Mouse (Mus musculus) frontal cortex, adult (tissue): ENCODE data around the gene Rhot2.

Experiments
- ATAC-seq: cut with Nextera tagmentation; 2 replicates; pipeline ENCODE4 v1.9.2; 2017; ENCODE audit warnings: mild to moderate bottlenecking, moderate library complexity, mixed read lengths; ENCODE audit not compliant: low TSS enrichment

Gene Rhot2

DNA sequence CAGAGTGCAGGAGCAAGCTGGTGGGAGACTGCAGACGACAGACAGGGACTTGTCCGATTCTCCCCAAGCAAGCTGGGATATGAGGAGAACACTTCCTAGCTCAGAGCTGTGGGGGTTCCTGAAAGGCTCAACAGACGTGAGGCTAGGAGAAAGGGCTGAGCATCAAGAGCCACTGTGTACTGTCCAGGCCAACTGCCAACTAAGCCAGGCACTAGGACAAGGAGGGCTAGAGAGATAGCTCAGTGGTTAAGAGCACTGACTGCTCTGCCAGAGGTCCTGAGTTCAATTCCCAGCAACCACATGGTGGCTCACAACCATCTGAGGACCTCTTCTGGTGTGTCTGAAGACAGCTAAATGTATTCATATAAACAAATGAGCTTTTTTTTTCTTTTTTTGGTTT, 2.1 kb downstream of the Rhot2 start:
- no peak for ATAC-seq

DNA sequence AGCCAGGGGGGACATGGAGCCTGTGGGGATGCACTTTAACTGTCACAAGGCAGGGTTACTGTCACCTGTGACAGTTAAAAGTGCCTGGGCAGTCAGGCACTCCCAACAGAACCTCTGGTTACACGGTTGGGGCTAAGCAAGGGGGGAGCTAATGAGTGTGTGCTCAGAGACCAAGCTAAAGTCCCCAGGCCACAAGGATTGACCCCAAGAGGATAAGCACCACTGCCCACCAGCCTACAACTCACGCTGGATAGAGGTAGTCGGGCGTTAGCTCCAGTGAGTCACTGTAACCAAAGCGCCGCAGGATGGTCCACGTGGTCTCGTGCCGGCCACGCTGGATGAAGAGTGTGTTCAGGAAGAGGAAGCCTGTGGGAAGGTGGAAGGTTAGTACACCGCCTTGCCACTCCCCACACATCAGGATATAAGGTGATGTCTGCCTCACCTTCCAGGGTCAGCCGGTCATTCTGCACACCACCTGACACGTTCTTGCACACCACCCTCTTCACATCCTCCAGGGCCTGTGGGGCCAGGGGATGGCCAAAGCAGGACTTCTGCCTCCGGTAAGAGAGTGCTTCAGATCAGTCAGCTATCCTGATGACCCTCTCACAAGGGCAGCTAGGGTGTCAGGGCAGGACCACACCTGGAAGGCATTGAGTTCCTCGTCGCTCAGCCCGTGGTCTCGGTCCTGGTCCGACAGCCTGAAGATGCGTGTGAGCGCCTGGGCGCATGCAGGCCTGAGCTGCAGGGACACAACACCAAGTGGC, 3.4 kb downstream of the Rhot2 start, which contains the start of gene Gm20683:
Gene Gm20683 (minus strand): TSS at position 647 of the 764 bp plus-strand sequence.
- no peak for ATAC-seq

DNA sequence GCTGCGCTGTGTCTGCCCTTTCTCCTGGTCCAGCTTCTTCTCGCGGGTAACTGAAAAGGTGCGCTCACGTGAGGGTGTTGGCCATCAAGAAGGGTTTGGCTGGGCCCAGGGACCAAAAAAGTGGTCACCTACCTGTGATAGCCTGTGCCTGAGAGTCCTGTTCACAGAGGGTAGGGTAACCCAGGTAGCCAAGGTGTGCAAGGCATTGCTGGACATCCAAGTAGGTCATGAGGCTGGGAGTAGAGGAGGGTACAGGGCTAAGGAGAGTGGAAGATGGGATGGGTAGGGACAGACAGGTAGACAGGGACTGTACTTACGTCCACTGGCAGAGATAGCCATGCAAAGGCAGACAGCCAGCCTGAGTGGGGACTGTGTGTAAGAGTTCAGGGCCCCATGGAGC, 4.1 kb downstream of the Rhot2 start:
- no peak for ATAC-seq

DNA sequence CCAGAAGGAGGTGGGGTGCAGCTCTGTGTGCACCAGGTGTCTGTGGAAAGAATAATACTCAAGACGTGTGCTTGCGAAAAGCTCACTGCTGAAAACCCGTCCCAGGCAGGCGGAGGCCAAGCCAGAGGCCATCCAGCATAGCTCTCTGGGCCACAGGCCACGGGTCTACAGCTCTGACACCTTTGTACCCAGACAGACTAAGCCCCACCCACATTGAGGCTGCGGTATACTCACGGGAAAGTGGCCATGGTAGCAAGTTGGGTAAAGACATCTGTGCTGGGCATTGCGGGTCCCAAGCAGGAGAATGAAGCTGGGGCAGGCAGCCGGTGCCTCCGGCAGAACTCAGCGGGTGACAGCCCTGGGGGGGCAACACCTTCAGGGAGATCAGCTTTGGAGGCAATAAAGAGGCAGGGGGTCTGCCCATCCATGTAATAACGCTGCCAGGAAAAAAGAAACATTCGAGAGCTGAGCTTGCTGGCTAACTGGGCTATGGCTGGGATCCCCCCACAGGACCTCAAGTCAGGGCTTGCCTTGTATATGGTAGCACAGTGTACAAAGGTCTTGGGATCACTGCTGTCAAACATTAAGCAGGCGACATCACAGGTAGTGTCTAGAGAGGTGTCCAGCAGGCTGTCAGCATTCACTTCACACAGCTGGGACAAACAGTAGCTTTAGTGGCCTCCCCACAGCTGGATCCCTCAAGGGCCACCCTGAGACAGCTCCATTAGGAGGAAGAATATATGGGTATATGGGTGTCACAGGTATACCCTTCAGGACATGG, 5.0 kb downstream of the Rhot2 start:
- no peak for ATAC-seq

DNA sequence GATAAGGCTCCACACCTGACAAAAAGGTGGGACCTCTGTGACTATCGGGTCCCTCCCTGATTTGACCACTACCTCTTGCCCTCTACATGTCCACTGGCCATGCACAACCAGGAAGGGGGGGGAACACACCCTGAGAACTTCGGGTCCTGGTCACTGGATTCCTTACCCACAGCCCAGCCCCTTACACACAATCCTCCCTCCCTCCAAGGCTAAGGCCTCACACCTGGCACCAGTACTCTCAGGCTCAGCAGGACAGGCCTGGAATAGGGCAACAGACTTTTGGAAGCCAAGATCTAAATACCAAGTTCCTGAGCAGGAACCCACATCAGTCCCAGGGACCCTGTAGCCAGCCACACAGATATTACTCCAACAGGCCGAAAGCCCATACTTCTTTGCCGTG, 5.7 kb downstream of the Rhot2 start:
- no peak for ATAC-seq

DNA sequence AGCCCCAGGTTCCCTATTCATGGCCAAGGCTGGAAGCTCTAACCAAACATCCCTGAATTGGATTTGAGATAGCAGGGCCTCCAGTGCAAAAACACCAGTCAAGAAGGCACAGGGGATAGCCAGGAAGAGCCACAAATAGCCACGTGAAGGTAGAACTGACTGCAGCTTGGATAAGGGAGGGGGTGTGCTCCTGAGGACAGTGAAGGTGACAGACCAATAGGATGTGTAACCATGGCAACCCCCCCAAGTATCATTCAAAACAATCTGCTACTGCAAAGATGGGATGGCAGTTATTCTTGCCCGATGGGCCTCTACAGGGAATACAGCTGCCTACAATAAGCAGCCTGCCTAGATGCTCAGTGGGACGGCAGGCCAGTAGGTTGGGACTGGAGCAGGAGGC, 7.1 kb downstream of the Rhot2 start:
- ATAC-seq, result no peak

DNA sequence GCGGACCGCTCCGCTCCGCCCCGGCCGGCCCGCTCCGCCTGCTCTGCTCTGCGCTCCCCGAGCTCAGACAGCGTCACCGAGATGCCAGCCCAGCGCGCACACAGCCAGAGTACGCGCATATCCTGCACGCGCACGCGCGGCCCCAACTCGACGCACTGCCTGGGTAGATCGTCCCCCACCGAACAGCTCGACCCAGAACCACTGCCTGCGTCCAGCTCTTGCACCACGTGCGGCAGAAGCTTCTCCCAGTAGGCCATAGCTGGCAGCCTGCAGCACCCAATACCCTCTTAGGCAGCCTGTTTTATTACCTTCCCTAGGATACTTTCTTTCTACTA, 7.6 kb downstream of the Rhot2 start, which contains the start of gene Rhbdl1:
Gene Rhbdl1 (minus strand): TSS at position 220 of the 335 bp plus-strand sequence.
- ATAC-seq, result peak; percentile 56

DNA sequence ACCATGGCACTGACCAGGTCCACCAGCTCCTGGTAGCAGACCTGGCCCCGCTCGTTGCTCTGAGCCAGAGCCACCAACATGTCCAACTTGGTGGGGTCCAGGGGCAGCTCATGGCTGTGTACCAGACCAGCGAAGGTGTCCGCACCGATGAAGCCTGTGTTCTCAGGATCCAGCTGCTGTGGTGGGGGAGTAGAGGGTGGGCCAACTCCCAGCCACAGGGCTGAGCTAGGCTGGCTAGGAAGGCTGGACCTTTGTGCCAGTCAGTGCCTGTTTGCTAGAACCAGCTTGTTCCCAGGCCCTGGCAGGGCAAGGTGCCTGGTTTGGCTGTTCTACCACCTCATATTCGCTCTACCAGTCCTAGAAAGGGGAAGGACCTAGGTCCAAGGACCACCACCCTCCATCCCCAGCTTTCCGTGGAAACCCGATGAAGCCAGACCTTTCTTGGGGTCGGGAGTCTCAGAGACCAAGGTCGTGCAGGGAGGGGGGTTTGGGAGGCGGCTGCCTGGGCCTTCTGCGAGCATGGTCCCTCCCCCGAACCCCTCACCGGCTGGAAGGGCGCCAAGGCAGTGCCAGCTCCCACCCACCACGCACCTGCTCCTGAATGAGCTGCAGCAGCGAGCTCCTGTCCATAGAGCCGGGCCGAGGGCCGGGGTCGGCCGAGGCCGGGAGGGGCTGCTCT, 8.1 kb downstream of the Rhot2 start:
- no peak for ATAC-seq

DNA sequence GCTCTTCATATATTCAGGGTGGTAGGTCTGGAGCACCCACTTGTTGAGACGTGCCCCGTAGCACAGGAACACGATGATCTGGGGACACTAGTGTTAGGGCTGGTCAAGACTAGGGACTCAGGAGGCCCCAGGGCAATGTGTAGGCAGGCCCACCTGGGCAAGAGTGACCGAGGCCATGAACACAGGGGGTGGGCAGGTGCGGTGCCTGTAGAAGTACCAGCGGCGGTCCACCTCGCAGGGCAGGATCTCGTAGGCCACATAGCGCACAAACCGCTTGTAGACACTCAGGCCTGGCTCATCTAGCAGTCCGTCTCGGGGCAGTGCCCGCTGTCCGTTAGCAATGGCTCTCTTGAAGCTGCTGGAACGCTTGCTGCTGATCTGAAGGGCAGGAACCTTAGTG, 8.8 kb downstream of the Rhot2 start:
- ATAC-seq, result no peak

DNA sequence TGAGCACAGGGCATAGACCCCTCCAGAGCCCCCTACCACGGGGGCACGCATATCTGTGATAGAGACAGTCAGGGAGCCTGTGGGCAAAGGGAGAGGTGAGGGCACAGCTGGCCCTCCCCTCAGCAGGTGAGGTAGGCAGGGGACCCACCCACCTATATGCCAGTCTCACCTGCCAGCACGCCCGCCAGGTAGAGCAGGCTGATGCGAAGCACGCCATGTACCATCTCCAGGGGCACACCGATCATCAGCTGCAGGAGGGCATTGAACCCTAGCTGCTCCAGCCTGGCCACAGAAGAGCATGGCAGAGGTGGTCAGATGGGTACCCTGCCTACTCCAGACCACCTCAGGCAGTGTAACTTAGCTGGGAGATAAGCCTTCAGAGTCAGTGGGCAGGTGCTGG, 9.3 kb downstream of the Rhot2 start:
- no peak for ATAC-seq

DNA sequence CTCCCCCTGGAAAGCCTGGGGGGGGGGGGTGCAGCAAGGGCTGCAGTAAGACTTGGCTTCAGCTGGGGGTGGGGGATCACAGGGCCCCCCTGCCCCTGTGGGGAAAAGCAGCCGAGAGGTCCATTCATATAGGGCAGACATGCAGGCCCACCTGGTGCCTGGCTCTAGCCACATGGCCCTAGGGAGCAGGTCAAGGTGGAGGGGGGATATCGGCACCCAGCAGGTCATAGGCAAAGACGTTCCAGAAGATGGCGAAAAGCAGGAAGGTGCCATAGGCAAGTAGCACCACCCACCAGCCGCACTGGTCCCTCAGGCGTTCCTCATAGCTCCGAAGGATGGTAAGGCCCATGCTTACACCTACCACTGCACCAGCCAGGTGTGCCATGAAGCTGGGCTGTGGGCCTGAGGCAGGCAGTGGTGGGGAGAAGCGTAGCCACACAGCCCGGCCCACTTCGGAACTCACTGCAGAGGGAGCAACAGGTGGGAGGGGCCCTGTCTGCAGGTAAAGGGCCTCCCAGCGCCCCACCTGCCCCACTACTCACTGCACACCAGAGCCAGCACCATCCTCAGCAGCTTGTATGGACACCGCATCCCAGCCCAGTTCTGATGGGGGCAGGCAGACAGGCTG, 9.9 kb downstream of the Rhot2 start:
- ATAC-seq, result no peak

DNA sequence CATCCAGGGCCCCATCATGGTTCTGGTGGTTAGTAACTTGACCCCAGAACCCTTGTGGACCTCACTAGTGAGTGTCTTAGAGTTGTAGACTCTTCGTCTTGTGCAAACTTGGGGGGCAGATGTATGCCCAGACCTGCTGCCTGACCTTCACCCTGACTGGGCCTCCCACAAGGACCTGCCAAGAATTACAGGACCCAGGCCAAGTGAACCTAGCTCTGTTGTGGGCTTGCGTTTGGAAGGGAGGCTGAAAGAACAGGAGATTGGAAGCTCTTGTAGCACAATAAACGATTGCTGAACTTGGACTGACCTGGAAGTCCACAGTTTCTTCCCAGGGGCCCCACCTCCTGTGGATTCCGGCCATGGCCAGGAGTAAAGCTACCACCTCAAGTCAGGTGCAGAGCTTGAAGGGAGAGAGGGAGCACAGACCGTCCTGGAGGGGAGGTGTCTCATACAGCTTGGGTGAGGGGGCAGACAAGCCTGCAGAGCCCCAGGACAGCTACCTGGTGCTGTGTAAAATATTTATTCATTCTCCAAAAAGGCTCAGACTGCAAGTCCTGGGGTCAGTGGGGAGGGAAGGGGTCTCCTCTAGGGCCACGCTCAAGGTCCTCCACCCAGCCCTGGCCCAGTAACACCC, 10.6 kb downstream of the Rhot2 start:
- no peak for ATAC-seq

DNA sequence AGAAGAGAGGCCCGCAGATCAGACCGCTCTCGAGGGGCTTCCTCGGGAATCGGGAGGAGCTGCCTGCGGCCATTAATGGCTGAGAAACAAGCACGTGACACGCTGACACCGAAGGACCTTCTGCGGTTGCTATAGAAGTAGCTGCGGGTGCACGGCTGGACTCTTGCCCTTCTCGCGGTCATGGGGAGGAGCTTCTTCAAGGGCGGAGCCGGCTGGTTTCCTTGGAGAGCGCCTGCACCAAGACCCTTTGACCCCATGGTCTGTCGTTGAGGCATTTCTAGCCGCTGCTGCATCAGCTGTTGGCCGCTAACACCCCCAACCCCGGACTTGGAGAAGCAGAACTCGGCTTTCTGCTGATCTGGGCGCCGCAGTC, 11.4 kb downstream of the Rhot2 start, which contains the start of gene Stub1:
Gene Stub1 (minus strand): TSS at position 114 of the 373 bp plus-strand sequence.
- peak; percentile 9; the same call in 1 of the 2 replicates for ATAC-seq

DNA sequence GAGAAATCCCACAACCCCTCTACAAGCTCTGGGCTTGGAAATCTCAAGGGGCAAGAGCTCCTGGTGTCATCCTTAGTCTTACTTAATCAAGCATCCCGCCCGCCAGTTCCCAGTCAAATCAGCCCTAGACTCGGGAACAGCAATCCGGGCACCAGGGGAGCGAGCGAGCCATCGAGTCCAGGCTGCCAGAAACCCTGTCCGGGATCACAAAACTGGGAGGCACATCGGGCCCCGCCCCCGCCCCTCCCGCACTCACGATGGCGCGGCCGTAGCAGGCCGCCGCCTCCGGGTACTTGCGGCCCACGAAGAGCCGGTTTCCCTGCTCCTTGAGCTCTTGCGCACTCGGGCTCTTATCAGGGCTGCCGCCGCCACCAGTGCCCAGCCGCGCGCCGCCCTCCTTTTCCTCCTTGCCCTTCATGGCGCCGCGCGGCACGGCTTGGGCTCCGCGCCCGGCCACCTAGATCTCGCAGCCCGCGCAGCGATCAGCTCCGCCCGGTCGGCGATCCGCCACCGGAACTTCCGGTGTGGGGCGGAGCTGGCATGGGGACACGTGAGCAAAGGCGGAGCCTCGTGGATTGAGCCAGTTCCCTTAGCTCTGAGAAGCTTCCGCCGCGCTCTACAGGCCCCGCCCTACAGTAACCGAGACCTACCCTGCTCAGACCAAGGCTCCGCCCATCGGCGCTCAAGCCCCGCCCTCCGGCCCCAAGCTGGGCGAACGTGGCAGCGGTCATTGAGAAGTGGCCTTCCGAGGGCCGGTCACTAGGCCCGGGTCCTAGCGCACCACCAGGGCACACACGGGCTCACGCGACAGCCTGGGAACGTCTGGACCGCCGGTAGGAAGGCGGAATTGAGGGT, 12.0 kb downstream of the Rhot2 start:
- ATAC-seq, result peak; percentile 62

DNA sequence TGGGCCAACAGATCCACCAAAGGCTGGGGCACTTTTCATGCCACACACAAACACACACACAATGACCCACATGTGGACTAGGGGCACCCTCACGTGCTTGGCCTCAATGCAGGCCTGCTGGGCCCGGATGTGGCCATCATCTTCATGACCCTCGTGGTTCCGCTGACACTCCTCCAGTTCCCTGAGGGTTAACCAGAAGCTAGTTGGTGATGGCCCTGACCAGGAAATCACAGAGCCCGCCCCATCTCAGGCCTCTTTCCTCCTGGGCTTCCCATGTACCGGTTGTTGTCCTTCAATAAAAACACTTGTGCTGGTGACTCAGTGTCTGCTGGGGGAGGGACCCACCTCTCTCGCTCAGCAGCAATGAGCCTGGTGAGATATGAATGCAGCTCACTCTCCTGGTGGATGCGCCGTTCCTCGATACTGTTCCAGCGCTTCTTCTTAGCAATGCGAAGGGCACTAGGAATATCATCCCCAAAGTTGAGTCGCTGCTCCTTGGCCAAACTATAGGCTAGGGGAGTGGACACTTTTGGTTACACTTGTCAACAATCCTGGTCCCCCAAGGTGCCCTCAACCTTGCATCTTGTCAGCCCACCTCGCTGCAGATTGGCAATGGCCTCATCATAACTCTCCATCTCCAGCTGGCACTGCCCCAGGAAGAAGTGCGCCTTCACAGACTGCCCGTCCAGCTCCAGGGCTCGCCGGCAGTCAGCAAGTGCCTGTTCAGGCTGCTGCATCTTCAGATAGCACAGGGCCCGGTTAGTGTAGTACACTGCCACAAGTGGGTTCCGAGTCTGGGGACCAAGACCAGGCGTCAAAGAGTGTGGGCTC, 13.0 kb downstream of the Rhot2 start:
- ATAC-seq, result no peak

DNA sequence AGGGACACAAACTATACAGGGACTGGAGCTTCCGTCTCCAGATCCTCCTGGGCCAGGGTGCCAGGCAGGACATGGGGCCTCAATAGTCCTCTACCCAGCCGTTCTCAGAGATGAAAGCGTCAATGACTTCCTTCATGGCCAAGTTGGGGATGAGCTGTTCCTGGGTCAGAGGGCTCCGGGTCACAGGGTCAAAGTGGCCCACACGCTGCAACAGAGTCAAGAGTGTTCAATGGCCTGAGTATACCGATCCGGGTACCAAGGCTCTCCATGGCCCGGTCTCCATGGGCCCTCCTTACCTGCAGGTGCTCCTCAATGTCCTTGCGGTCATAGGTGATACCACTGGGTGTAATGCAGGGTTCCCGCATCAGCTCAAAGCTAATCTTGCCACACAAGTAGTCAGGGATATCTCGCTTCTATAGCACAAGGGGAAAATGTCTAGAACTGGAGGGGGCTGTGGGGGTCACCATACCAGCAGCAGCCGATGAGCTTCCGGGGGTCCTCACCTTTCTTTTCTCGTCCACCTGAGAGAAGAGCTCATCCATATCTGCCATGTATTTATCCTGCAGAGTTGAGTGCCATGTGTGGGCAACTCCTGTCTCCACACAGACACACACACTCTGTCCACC, 13.7 kb downstream of the Rhot2 start:
- ATAC-seq, result no peak

DNA sequence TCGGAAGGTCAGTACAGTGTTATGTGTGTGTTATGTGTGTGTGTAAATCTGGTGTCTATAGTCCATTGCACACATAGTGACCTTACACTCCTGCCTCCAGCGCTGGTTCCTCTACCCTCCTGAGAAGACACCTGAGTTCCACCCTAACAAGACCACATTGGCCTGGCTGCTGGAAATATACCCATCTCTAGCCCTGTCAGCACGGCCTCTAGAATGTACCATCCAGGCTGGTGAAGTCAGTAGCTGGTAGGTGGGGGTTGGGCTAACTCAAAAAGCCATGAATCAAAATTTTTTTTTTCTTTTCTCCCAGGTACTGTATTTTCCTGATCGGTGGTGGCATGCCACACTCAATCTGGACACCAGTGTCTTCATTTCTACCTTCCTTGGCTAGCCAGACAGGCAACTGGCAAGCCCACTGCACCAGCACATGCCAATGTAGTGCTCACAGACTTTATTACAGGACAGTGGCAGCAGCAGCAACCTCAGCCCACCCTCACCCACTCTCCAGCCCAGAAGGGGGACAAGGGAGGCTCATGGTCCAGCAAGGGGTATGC, 14.4 kb downstream of the Rhot2 start:
- ATAC-seq, result no peak

DNA sequence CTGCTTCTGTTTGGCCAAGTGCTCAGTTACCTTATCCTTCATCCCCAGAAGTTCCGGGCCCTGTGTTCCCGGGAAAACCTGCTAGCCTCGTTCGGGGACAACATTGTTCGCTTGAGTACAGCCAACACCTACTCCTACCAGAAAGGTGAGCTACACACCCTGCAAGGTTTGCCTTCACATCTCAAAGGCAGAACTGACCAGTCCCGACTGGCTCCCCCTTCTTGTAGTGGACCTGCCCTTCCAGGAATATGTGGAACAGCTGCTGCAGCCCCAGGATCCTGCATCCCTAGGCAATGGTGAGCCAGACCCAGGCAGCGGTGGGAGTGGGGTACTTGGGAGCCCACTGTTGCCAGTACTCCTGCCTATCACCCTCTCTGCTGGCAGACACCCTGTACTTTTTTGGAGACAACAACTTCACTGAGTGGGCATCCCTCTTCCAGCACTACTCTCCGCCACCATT, 15.1 kb downstream of the Rhot2 start:
- ATAC-seq, result no peak
